Mouse (Mus musculus): ENCODE measurements around the gene Mrgprf.

Mrgprf gene

DNA sequence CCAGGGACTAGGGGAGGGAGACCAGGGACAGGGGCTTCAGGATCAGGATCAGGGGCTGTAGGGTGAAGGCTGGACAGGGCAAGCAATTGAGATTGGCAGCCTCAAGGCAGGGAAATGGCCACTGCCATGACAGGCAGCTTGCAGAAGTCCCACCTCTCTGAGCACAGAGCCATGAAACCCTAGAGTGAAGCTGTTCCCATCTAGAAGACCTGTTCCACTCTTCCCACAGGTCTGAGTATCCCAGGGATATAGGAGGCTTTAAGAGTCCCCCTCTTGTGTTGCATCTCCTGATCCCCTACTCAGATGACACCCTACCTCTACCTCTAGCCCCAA is 346 bp downstream of the Mrgprf start:
- DNase-seq (ENCODE audit: low read depth), result no peak

DNA sequence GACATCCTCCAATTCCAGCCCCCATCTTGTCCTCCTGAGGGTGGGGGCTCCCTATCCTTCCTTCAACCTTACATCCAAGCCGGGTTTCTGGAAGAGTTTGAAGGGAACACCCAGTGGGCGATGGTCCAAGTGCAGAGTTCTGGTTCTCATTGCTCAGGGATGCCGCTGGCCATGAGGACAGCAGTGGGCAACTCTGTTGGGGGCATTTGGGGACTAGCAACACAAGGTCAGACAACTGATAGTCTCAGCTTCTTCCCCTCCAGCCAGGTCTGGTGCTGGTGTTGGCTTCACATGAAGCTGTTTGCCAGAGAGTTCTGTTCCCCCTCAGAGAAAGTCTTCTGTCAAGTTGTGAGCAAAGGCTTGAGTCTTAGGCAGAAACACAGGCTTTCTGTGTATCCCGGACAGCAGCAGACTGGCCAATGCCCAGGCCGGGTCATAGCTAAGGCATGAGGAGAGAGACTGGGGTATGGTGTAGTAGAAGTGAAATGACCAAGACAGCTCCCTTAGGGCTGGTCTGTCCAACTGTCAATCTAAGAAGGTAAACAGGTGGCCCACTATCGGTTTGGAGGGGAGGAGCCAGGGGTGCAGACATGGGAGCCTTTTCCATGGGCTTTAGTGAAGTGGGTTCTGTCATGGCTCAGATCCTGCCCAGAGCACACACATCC is 845 bp downstream of the Mrgprf start:
- DNase-seq (ENCODE audit: low read depth), result no peak

DNA sequence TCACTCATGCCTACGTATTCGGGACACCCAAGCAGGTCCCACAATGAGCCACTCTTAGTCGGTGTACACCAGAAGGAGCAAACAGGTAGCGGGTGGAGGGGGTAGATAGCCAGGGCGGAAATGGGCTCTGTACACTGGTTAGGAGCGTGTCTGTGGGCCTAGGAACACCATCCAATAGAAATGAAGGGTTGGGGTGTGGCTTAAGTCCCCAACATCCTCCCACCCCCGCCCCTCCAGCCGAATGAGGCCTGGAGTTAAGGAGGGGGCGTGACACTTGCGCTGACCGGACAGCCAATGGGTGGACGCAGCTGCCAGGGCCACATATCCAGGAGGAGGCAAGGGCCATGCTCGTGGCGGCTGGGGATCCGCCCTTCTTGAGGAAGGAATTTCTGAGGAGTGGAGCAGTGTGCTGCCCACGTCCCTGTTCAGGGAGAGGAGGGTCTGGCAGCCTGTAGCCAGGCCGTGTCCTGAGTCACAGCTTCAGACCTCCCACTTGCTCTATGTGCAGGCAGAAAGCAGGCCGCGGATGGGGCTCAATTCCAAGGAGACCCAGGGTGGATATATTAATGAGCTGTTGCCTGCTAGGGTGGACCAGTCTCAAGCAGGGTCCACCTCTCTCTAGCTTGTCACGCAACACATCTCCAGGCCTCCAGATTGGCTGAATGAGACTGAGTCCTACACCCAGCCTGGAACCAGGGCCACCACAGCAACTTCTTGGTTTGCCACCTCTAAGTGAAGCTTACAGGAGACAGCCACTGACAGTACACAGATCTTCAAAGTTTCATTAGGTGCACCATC is 2.1 kb downstream of the Mrgprf start:
- DNase-seq (ENCODE audit: low read depth), result no peak

DNA sequence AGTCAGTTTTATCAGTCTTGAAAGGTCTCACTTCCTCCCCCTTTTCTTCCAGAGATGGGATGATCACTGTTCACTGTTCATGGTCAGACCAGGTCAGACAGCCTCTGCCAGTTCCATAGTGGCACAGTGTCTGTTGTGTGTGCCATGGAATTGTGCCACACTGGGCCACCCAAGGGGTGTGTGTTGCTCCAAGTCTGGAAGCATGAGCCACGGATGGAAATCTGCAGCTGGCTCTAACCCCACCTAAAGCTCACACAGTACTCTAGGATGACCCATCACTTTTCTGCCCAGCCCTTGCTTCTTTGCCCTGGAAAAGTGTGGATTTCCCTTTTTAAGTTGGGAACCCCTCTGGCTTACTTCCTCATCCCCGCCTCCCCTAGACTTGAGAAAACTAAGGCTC is 3.5 kb downstream of the Mrgprf start:
- no peak for DNase-seq (ENCODE audit: low read depth)

DNA sequence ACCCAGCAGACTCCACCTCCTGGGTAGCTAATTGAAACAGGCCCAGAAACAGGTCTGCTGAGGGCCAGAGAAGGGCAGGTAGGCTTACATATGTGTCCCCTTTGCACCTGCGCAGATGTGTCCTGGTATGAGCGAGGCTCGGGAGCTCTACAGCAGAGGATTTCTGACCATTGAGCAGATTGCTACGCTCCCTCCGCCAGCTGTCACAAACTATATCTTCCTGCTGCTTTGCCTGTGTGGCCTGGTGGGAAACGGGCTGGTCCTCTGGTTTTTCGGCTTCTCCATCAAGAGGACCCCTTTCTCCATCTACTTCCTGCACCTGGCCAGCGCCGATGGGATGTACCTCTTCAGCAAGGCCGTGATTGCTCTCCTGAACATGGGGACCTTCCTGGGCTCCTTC is 7.0 kb downstream of the Mrgprf start:
- DNase-seq (ENCODE audit: low read depth), result no peak

DNA sequence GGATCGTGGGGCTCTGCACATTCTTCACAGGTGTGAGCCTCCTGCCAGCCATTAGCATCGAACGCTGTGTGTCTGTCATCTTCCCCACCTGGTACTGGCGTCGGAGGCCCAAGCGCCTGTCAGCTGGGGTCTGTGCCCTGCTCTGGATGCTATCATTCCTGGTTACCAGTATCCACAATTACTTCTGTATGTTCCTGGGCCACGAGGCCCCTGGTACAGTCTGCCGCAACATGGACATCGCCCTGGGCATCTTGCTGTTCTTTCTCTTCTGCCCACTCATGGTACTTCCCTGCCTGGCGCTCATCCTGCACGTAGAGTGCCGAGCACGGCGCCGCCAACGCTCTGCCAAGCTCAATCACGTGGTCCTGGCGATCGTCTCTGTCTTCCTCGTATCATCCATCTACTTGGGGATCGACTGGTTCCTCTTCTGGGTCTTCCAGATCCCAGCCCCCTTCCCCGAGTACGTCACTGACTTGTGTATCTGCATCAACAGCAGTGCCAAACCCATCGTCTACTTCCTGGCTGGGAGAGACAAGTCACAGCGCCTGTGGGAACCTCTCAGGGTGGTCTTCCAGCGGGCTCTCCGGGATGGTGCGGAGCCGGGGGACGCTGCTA is 7.5 kb downstream of the Mrgprf start:
- no peak for DNase-seq (ENCODE audit: low read depth)

DNA sequence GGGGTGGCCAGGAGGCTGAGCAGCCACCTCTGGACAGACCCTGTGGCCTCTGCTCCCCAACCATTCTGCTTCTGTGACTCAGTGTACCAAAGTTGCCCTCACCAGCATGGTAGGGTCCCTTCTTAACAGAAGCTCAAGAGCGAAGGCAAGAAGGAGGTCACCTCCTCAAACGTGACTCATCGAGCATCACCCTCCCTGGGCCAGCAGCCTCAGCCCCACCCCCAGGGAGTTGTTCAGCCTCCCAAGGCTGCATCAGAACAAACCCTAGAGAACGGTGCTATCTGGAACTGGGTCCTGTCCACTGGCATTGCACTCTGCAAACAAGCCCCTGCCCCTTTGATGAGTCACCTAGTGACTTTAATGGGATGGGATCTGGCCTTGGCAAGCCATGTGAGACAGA is 8.2 kb downstream of the Mrgprf start:
- no peak for DNase-seq (ENCODE audit: low read depth)

DNA sequence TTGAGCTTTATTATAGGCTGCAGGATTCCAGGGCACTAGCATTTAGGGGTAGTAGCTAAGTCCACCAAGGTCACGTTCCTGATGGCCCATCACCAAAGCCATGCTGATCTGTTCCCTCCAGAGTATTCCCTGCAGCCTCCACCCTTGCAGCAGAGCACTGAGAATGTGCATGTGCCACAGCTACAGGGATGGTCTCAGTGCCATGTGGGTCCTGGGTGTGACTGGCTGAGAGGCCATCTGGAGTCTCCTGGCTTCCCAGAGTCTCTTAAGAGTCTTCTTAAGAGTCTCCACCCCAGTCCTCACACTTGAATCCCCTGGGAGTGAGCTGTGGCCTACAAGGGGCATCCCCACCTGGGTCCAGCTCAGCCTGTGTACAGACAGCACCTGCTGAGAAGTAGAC is 9.2 kb downstream of the Mrgprf start:
- DNase-seq (ENCODE audit: low read depth), result no peak

DNA sequence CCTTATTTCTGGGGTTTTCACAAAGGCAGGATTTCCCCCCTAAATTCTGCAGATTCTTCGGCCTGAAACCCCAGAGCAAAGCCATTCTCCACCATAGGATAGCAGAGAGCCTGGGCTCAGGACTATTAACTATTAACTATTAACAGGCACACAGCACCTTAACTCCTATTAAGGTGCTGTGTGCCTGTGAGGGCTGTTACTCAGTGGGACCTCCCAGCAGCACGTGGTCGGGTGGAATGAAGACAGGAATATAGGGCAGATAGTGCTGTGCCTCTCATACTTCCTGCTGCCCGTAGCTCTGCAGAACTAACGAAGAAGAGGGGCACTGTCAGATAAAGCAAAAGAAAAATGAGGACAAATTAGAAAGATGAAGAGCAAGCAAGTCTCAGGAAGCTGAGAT is 9.9 kb downstream of the Mrgprf start:
- no peak for DNase-seq (ENCODE audit: low read depth)

DNA sequence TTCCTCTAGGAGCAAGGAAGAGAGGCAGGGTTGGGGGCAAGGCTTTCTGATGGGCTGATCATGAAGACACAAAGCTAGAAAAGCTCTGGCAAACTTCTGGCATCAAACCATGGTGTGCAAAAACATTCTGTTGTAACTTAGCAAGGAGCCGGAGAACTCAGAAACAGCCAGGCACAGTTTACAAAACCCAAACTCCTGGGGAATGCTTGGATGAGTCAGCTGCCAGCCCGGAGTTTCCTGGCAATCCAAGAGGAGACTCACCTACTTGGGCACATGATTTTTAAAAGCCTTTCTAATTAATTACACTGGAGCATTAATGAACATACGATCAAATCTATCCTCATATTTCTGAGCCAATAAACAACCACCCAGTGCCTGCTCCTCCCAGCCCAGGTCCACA is 11.5 kb downstream of the Mrgprf start:
- no peak for DNase-seq (ENCODE audit: low read depth)

DNA sequence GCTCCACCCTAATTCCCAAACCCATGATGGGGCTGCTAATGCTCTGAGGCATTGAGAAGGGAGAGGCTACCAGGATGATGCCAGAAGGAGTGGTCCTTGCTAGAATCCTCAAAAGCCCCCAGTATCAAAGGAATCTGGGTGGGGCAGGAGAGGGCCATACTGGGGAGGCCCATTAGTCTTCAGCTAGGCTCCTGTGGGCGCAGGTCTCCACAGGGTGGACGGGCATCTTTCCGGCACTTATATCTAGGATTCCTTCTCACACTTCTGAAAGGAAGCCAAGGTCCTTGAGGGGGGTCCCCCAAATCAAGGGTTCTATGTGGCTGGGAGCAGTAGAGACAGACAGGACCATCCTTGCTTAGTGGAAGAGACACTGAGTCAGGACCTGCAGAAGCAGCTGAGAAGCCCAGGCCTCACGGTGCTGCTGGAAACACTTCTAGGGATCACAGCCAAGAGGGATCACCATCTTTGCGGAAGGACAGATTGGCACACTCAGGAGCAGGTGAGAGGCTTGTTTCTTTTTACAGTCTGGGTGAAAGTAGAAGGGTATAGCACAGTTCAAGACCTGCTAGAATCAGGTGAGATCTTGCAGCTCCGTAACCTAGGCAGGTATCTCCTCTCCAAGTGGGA is 14.3 kb downstream of the Mrgprf start, which contains the start of gene Mrgprd:
Gene Mrgprd, plus strand, starts transcription at position 51 of the 627 bp plus-strand sequence.
- DNase-seq (ENCODE audit: low read depth), result no peak

DNA sequence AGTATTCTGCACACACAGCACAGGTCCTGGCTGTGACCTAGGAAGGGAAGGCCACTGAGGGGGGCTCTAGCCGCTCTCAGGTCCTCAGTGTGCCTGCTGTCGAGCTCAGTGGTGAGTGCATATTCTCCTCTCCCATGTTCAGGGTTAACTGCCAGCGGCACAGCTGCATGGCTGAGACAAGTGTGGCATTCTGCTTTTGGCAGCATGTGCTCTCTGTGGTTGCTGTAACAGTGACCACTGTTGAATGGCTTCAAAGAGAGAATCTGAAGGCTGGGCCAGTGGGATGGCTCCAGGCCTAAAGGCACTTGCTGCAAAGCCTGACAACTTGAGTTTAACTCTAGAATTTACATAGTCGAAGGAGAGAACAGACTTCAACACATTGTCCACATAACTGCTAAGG is 16.9 kb downstream of the Mrgprf start:
- no peak for DNase-seq (ENCODE audit: low read depth)

DNA sequence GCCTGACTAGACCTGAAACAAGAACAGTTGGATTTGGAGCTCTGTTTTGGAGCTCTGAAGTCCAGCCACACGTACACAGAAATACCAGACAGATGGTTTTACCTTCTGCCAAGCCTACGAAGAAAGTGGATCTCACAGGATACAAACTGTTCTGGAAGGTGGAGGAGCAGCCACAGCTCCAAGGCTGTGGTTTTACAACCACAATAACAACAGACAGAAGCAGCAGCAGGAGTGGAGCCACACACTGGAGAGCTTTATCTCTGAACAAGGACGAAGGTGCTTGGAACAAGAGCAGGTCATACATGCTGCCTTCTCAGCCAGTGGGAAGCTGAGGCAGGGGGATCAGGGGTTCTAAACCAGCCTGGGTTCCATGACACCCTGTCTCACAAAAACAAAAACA is 18.9 kb downstream of the Mrgprf start:
- DNase-seq (ENCODE audit: low read depth), result no peak

DNA sequence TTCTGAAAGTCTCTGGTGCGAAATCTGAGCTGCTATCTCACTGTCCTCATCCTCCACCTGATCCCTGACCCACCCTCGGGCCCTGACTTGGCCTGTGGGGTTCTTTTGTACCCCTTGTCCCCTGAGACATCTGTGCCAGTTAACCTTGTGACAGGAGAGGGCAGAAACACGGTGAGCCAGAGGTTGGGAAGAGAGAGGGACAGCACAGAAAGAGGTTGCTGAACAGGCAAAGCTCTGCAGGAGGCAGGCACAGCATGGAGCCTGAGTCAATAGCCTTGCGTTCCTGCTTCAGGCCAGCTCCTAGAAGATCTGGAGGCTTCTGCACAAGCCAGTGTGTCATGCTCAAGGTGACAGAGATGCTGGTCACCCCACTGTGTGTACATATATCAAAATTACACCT is 23.0 kb downstream of the Mrgprf start:
- no peak for DNase-seq (ENCODE audit: low read depth)

DNA sequence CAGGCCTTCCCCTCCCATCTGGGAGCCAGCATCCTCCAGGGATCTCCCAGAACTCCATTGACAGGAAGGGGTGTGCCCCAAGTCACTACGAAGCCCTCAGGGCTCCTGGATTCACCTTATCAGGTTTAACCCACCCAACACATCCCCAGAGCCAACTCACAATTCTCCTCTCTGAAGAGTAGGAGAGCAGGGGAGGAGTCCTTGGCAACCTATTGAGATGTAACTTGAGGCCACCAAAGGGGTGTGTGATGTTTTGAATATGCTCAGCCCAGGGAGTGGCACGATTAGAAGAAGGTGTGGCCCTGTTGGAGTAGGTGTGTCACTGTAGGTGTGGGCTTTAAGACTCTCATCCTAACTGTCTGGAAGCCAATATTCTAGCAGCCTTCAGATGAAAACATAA is 25.1 kb downstream of the Mrgprf start:
- DNase-seq (ENCODE audit: low read depth), result no peak

DNA sequence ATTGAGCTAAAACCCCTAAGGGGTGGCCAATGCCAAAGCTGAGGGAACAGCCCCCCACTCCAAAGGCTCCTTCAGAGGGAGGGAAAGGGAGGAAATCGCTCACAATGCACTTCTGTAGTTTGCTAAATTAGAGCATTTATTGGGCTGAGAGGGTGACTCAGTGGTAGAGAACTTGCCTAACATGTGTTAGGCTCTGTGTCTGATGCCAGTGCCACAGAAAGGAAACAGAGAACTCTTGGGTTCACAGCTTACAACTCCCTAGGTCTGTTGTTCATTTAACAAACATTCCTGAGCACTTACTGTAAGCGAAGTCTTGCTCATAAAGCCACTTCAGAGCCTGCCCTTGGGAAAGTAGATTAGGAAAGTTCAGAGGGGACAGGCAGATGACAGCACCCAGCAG is 29.4 kb downstream of the Mrgprf start:
- DNase-seq (ENCODE audit: low read depth), result no peak

DNA sequence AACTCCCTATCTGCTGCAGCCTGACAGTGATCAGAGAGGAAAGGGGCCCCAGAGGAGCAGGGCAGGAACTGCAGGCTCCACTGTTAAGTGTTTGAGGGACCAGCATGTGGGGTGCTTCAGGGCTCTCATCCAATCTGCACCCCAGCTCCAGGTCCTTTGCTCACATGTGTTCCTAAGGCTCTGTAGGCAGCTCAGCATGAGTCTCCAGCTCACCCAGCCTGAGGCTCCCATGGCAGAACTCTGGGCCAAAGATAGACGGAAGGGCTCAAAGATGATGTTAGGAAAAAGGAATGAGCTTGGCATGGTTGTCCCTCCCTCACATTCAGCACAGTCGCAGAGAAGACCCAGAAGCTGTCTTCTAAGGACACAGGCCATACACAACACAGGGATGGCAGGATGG is 30.0 kb downstream of the Mrgprf start:
- no peak for DNase-seq (ENCODE audit: low read depth)

DNA sequence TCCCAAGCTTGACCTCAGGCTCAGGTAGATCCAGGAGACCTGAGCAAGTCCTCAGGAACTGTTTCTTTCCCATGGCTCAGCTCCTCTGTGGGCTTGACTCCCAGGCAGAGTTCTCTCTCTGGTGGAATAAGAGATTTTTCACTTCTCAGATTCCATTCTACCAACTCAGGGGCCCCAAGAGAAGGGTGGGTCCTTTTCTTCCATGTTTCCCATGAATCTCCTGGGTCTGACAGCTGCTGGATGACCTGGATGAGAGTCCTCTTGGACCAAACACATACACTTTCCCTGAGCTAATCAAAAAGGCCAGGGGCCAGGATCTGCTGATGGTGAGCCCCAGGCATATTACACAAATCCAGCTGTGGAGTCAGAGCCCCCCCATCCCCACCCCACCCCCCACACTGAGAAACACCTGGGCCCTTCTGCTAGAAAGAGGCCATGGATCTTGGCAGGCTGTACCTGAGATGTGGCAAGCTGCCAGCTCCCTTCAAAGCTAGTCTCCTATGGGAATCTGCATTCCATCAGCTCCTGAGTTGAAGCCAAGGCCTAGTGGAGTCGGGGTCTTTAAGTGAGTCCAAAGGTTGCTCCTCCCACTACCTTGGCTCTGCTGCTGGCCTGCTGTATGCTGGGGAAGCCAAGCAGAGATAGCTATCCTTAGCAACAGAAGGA is 31.9 kb downstream of the Mrgprf start:
- no peak for DNase-seq (ENCODE audit: low read depth)

DNA sequence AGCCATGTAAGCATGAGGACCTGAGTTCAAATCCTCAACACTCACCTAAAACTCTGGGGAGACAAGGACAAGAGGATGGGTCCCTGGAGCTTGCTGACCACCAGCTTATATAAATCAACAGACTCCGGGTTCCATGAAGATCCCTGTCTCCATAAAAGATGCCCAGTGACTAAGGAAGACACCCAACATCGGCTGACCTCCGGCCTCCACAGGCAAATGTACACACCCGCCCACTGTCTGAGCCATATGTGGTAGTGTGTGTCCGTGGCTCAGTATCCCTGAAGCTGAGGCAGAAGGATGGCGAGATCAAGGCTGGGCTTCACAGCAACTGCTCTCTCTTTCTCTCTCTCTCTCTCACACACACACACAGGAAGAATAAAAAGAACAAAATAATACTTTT is 33.3 kb downstream of the Mrgprf start:
- no peak for DNase-seq (ENCODE audit: low read depth)

DNA sequence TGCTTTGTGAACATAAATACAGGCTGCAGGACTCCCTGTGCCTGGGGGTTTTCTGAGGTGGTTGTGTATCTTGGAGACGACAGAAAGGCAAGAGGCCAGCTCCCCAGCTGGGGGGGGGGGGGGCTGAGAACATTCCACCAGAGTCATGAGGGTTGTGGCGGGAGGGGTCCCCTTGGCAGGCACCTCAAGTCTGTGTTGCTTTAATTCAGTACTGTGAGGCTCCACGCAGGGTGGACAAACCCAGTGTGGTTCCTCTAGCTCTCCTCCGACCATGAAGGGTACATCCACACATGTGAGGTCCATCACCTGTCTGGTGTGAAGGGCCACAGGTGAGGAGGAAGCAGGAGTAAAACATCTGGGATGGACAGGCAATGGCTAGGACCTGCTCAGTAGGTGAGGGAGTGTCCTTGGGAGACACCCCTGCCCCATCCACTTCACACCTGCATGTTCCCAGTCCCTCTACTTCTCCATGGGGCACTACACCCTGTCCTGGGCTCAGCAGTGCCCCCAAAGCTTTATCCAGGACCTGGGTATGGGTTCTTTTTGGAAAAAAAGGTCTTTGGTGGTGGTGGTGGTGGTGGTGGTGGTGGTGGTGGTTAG is 33.9 kb downstream of the Mrgprf start:
- DNase-seq (ENCODE audit: low read depth), result no peak

DNA sequence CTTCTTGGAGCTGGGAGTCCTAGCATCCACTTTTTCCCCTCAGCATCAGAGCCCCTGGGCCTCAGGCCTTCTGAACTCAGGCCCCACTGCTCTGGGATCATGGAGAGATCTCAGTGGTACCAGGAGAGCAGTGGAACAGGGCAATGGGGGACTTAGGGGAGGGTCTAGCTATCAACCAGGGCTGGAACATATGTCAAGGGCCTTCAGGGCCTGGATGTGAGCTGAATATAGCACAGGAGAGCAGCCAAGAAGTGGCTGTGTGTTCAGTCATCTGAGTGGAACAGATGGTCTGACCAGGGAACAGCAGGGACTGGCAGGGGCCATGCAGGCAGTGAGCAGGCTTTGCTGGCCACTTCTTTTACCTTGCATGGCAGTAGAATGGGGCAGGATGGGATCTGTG is 34.6 kb downstream of the Mrgprf start:
- DNase-seq (ENCODE audit: low read depth), result no peak

Measured in induced T-regulatory cell, adult 2 months (primary cell).